Mouse (Mus musculus): ENCODE measurements around the gene Il16. TPM values are rescaled to one million over a fixed set of nuclear protein-coding genes. Genes with fewer than 3 reads are reported as not detected.

The Il16 gene
- total and polyA plus RNA-seq, 2 experiments from 2014 or later: 0.85 to 0.99 TPM

DNA sequence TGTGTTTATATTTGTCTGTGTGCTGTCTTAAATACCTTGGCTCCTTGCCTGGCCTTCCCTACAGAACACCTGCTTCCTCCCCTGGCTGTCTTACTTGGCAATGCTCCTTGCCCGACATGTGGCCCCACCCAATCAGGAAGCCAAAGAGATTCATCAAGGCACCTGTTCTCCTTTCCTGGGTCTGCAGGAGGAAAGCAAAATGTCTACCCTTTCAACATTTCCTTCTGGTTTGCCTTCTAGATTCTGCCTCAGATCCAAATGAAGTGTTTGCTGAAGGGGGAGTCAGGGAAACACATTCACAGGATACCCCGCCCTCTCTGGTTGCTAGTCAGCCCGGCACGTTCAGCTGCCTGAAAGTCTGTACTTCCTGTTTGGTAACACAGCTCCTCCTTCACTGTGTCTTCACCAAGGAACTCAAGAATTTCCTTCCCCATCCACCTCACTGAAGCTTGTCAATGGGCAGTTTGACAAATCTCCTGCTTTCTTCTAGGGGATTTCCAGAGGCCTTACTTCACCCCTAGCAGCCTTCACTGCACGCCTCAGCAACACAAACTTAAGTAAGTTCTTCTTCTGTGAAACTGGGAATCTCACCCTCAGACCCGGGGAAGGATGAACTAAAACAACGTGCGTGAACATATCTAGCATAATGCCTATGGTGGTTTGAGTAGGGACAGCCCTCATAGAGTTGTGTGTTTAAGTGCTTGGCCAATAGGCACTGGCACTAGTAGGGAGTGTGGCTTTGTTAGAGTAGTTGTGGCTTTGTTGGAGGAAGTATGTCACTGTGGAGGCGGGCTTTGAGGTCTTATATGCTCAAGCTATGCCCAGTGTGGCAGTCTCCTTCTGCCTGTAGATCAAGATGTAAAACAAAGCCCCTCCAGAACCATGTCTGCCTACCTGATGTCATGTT lies 86.1 kb downstream of the Il16 start:
- Histone ChIP-seq H3K4me2 (ENCODE audit: low read depth, low read length, poor library complexity, severe bottlenecking) (no peak overlapping the region), H3K9ac (replicated peaks; ENCODE audit: low read length, poor library complexity, severe bottlenecking) (no peak overlapping the region), H3K4me3 (ENCODE audit: low read depth, low read length) (no peak overlapping the region), H3K4me1 (ENCODE audit: insufficient read depth, low read length) (no peaks in the 10 kb centered on the region), H3K36me3 (ENCODE audit: insufficient read depth, low read length) (no peaks in the 10 kb centered on the region), H3K27ac (ENCODE audit: low read depth, low read length) (no peak overlapping the region), H3K9me3 (ENCODE audit: low read length) (no peaks in the 10 kb centered on the region), H3K27me3 (ENCODE audit: insufficient read depth, low read length) (no peaks in the 10 kb centered on the region)
- 85% methylated on average over 9 of the region's 9 CpGs for WGBS
- ATAC-seq (ENCODE audit: low FRiP score) (no peak), DNase-seq (ENCODE audit: low spot score) (no peak)
- no peak for TF ChIP-seq CTCF (IDR thresholded peaks at IDR 0.05)

DNA sequence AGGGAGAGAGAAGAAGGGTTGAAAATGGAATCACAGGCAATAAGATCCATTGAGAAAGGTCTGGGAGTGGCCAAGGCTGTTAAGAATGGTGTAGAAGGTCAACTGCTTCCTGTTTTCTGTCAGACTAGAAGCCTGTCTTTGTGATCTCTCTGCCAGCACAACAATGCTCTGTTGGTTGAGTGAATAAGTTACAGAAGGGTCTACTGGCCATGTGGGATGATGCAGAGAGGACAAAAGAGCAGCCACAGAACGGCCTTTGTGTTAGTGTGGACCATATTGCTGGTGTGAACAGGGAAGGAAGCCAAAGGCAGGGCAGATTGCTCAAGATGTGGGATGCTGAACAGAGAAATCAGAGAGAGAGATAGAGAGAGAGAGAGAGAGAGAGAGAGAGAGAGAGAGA lies 86.8 kb downstream of the Il16 start:
- ATAC-seq (ENCODE audit: low FRiP score) (no peak), DNase-seq (ENCODE audit: low spot score) (no peak)
- Histone ChIP-seq H3K4me2 (ENCODE audit: low read depth, low read length, poor library complexity, severe bottlenecking) (no peak overlapping the region), H3K27me3 (ENCODE audit: insufficient read depth, low read length) (no peaks in the 10 kb centered on the region), H3K36me3 (ENCODE audit: insufficient read depth, low read length) (no peaks in the 10 kb centered on the region), H3K4me3 (ENCODE audit: low read depth, low read length) (no peak overlapping the region), H3K27ac (ENCODE audit: low read depth, low read length) (no peak overlapping the region), H3K9ac (replicated peaks; ENCODE audit: low read length, poor library complexity, severe bottlenecking) (no peak overlapping the region), H3K4me1 (ENCODE audit: insufficient read depth, low read length) (no peaks in the 10 kb centered on the region), H3K9me3 (ENCODE audit: low read length) (no peaks in the 10 kb centered on the region)
- 91% methylated on average over 1 of the region's 1 CpGs for WGBS
- TF ChIP-seq CTCF (IDR thresholded peaks at IDR 0.05): no peak

DNA sequence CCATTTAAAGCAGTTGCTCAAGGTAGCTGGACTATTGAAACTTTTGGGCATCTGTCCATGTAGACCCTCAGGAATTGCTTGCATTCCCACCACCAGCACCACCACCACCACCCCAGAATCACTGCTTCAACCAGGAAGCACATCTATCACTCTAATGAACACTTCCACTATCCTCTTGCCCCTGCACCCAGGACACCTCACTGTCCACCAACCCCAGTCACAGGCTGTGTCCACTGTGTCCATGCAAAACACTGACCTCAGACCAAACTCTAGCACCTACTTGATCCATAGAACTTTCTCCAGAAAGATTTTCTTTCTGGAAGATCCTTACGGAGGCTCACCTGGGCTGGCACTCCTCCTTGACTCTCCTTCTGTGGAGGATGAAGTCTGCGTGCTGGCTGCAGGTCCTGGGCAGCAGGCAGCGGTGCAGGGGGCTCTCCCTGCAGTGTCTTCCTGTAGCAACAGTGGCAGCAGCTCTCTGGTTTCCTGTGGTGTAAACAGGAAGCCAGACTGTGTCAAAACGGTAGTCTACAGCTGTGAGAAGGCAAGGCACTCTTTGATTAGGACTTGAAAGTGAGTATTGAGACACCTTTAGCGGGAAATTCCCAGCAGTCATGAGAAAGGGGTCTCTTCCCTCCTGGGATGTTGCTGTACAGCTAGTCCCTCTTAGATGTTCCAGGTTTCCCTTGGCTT lies 90.4 kb downstream of the Il16 start:
- no peak for ATAC-seq (ENCODE audit: low FRiP score)
- no peak overlapping the region for H3K4me2 ChIP-seq (ENCODE audit: low read depth, low read length, poor library complexity, severe bottlenecking)

DNA sequence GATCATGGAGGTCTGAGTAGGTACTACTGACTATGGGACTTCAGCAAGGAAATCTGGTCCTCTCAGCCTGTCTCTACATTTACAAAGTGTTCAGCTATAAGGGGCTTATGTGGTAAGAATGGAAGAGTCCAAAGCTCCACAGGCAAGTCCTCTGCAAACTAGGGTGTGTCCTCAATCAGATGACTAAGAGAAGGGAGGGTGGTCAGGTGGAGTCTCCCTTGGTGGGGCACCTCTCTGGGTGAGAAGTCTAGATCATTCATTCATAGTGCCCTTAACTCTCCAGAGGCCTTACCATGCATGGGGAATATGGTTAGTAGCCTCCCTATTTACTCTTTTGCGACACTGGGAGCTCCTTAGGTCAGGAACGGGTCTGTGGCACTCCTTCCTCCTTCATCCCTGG lies 91.3 kb downstream of the Il16 start:
- WGBS: 81% methylated on average over 2 of the region's 2 CpGs
- no peak for TF ChIP-seq CTCF (IDR thresholded peaks at IDR 0.05)
- Histone ChIP-seq H3K27me3 (ENCODE audit: insufficient read depth, low read length) (no peaks in the 10 kb centered on the region), H3K4me2 (ENCODE audit: low read depth, low read length, poor library complexity, severe bottlenecking) (no peak overlapping the region), H3K4me1 (ENCODE audit: insufficient read depth, low read length) (no peaks in the 10 kb centered on the region), H3K36me3 (ENCODE audit: insufficient read depth, low read length) (no peaks in the 10 kb centered on the region), H3K27ac (ENCODE audit: low read depth, low read length) (no peak overlapping the region), H3K9ac (replicated peaks; ENCODE audit: low read length, poor library complexity, severe bottlenecking) (no peak overlapping the region), H3K9me3 (ENCODE audit: low read length) (no peaks in the 10 kb centered on the region), H3K4me3 (ENCODE audit: low read depth, low read length) (no peak overlapping the region)
- ATAC-seq (ENCODE audit: low FRiP score) (no peak), DNase-seq (ENCODE audit: low spot score) (no peak)

More for the DNA sequence above, 90.4 kb downstream of the Il16 start:
- H3K4me1 ChIP-seq (ENCODE audit: insufficient read depth, low read length): no peaks in the 10 kb centered on the region
- H3K9me3 ChIP-seq (ENCODE audit: low read length): no peaks in the 10 kb centered on the region
- no peaks in the 10 kb centered on the region for H3K36me3 ChIP-seq (ENCODE audit: insufficient read depth, low read length)
- no peak overlapping the region for H3K4me3 ChIP-seq (ENCODE audit: low read depth, low read length)
- H3K27ac ChIP-seq (ENCODE audit: low read depth, low read length): no peak overlapping the region
- TF ChIP-seq CTCF (IDR thresholded peaks at IDR 0.05): no peak
- H3K27me3 ChIP-seq (ENCODE audit: insufficient read depth, low read length): no peaks in the 10 kb centered on the region
- WGBS: 75% methylated on average over 5 of the region's 5 CpGs
- no peak overlapping the region for H3K9ac ChIP-seq (replicated peaks; ENCODE audit: low read length, poor library complexity, severe bottlenecking)
- no peak for DNase-seq (ENCODE audit: low spot score)

DNA sequence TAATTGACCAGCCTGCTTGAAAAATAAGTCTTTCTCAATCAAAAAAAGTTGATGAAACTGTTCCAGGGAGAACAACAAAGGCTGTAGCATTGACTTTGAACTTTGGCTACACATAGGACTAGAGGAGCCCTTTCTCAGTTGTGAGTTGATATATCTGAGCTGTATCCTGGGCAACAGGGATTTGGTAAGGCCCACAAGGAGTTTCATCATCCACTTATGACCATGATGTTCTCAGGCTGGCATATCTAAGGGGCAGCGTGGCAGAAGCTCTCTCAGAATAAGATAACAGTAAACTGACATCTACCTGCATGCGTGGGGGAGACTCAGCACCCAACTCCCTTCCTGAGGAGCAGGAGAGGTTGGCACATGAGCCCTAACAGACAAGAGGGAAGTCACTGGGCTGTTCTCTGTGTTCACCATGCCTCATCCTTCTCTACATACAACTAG lies 91.9 kb downstream of the Il16 start:
- no peak for DNase-seq (ENCODE audit: low spot score)
- WGBS: 92% methylated on average over 2 of the region's 2 CpGs
- Histone ChIP-seq H3K9me3 (ENCODE audit: low read length) (no peaks in the 10 kb centered on the region), H3K9ac (replicated peaks; ENCODE audit: low read length, poor library complexity, severe bottlenecking) (no peak overlapping the region), H3K27ac (ENCODE audit: low read depth, low read length) (no peak overlapping the region), H3K27me3 (ENCODE audit: insufficient read depth, low read length) (no peaks in the 10 kb centered on the region), H3K4me2 (ENCODE audit: low read depth, low read length, poor library complexity, severe bottlenecking) (no peak overlapping the region), H3K4me1 (ENCODE audit: insufficient read depth, low read length) (no peaks in the 10 kb centered on the region), H3K36me3 (ENCODE audit: insufficient read depth, low read length) (no peaks in the 10 kb centered on the region), H3K4me3 (ENCODE audit: low read depth, low read length) (no peak overlapping the region)
- no peak for TF ChIP-seq CTCF (IDR thresholded peaks at IDR 0.05)
- no peak for ATAC-seq (ENCODE audit: low FRiP score)

DNA sequence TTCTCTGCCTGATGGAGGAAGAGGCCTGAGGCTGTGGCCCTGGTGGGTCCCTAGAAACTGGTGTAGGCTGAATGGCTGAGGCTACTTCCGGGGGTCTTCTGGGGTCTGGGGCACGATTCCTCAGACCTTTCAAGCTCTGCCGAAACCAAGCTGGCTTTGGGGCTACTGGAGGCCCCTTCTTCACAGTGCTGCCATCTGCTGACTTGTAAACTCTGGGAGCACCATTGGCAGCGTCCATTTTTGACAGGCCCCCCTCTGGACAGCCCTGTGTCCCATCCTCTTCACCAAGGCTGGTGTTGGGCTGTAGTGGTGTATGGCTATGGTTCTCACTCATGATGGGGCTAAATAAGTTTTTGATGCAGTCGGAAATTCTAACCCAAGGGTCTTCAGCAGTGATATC lies 93.0 kb downstream of the Il16 start:
- DNase-seq (ENCODE audit: low spot score) (no peak), ATAC-seq (ENCODE audit: low FRiP score) (no peak)
- Histone ChIP-seq H3K9me3 (ENCODE audit: low read length) (no peaks in the 10 kb centered on the region), H3K9ac (replicated peaks; ENCODE audit: low read length, poor library complexity, severe bottlenecking) (no peak overlapping the region), H3K4me2 (ENCODE audit: low read depth, low read length, poor library complexity, severe bottlenecking) (no peak overlapping the region), H3K4me1 (ENCODE audit: insufficient read depth, low read length) (no peaks in the 10 kb centered on the region), H3K4me3 (ENCODE audit: low read depth, low read length) (no peak overlapping the region), H3K36me3 (ENCODE audit: insufficient read depth, low read length) (no peaks in the 10 kb centered on the region), H3K27ac (ENCODE audit: low read depth, low read length) (no peak overlapping the region), H3K27me3 (ENCODE audit: insufficient read depth, low read length) (no peaks in the 10 kb centered on the region)
- WGBS: 83% methylated on average over 5 of the region's 5 CpGs
- TF ChIP-seq CTCF (IDR thresholded peaks at IDR 0.05): 0 out of 2 replicates have a peak, but pooled peaks have one; percentile 11

Data from midbrain, postnatal 0 days (tissue).